Mouse (Mus musculus) ES-E14 (cell line): Measurements from ENCODE around the gene Cfap299.

Source experiments
- CHD2 ChIP-seq: IDR thresholded peaks from 2 replicates; pipeline ENCODE4 v1.6.1; 2014; ENCODE audit warnings: mild to moderate bottlenecking, low read depth, low read length, inconsistent platforms
- HCFC1 ChIP-seq: IDR thresholded peaks from 2 replicates; pipeline ENCODE4 v1.6.1; 2012; ENCODE audit warnings: low read length, inconsistent platforms, borderline replicate concordance; ENCODE audit not compliant: insufficient read depth
- MAFK ChIP-seq: IDR thresholded peaks from 2 replicates; pipeline ENCODE4 v1.6.1; 2014; ENCODE audit warnings: mild to moderate bottlenecking, low read depth, low read length, inconsistent platforms; ENCODE audit not compliant: insufficient read depth
- ZNF384 ChIP-seq: IDR thresholded peaks from 2 replicates; pipeline ENCODE4 v1.6.1; 2012; ENCODE audit warnings: low read depth, low read length, inconsistent platforms

DNA sequence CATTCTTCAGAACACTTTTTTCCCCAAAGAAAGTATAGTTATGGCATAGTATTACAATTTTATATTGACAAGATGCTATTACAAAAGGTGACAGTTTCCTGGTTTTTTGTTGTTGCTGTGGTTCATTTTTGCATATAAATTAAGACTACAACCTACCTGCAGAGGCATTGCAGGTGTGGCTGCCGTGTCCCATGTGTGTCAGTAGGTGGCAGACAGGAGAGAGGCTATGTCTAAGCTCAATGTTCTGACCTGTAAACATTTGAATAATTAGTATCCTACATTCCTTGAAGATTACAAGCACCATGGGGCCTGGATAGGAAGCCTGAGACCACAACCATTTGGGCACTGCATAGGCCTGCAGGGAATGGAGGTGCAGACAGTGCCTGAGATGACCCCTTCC is 212.2 kb downstream of the Cfap299 start:
- TF ChIP-seq MAFK, result no peak
- TF ChIP-seq HCFC1, result no peak
- no peak for TF ChIP-seq ZNF384
- TF ChIP-seq CHD2, result no peak
